In genomic region chr14:20886266-20886665, GRCm38 (mm10) we compare ENCODE assay signal across 9 mouse cellular contexts. TPM values are rescaled to one million over a fixed set of nuclear protein-coding genes. Genes with fewer than 3 reads are reported as not detected.
DNase-seq lines count a peak whose midpoint lies in the region; TF ChIP-seq lines count a peak whose summit lies in the region.
"Had no signal": no experiment of that assay in that cellular context is flagged by ENCODE, and none has a peak within 500 bp of the region (broad histone marks: within the 10 kb centered on the region; RNA-seq: fewer than 3 reads in every experiment).

No protein-coding gene starts in this region.

- no peak overlapping the region for H3K4me3 ChIP-seq in gastrocnemius, adult 2 months
- no peak overlapping the region for H3K4me3 ChIP-seq in heart, embryonic 10.5 days
- H3K4me3 ChIP-seq in lung, adult 2 months (replicated peaks; ENCODE audit: extremely low read depth, low read depth, low read length), result no peak overlapping the region
- H3K4me3 ChIP-seq: hindbrain, embryonic 15.5 days had no signal

- H3K27ac ChIP-seq in gastrocnemius, adult 2 months, result peak overlapping the region; percentile 72
- peak overlapping the region; percentile 77 for H3K27ac ChIP-seq in heart, embryonic 10.5 days
- H3K27ac ChIP-seq: hindbrain, embryonic 15.5 days had no signal

- no peak for TF ChIP-seq POLR2A in lung, adult 2 months (IDR thresholded peaks at IDR 0.05; ENCODE audit: borderline replicate concordance, extremely low read depth, low read depth, low read length)

- 38% methylated on average over 4 of the region's 4 CpGs for WGBS in heart, embryonic 10.5 days
- 46% methylated on average over 4 of the region's 4 CpGs for WGBS in lung, adult 2 months

- peak; percentile 72 for TF ChIP-seq CTCF in gastrocnemius, adult 2 months (IDR thresholded peaks at IDR 0.05)
- peak; percentile 25; the same call in 1 of the 2 replicates for TF ChIP-seq CTCF in lung, adult 2 months (IDR thresholded peaks at IDR 0.05; ENCODE audit: insufficient read depth, low read length)

- no peaks in the 10 kb centered on the region for H3K36me3 ChIP-seq in heart, embryonic 10.5 days
- H3K36me3 ChIP-seq: hindbrain, embryonic 15.5 days had no signal

- peak; percentile 61 for DNase-seq in gastrocnemius, adult 2 months
- no peak for DNase-seq in gastrocnemius, postnatal 25 days
- DNase-seq in urinary bladder, postnatal 14 days (ENCODE audit: low spot score), result peak; percentile 55
- DNase-seq in urinary bladder, postnatal 10 days (ENCODE audit: low spot score), result no peak
- DNase-seq in heart, embryonic 10.5 days (ENCODE audit: low spot score), result no peak
- DNase-seq in lung, adult 2 months, result no peak
- DNase-seq in spleen, postnatal 14 days (ENCODE audit: low spot score in 2 of 2), result peak; percentile 47 to 73
- DNase-seq in frontal cortex, postnatal 36 days (ENCODE audit: low spot score in 2 of 2), result no peak

- intact Hi-C loops in gastrocnemius, adult 2 months (cut with DNase I), result no loop called here

- H3K27me3 ChIP-seq in heart, embryonic 10.5 days (ENCODE audit: insufficient read depth, poor library complexity, severe bottlenecking), result no peaks in the 10 kb centered on the region
- H3K27me3 ChIP-seq: hindbrain, embryonic 15.5 days had no signal

- H3K4me1 ChIP-seq in heart, embryonic 10.5 days, result peaks cover 17% of the 10 kb centered on the region
- peaks cover 16% of the 10 kb centered on the region for H3K4me1 ChIP-seq in lung, adult 2 months (ENCODE audit: control insufficient read depth, insufficient read depth, low read length)
- H3K4me1 ChIP-seq: hindbrain, embryonic 15.5 days had no signal

- H3K9me3 ChIP-seq in heart, embryonic 10.5 days, result no peaks in the 10 kb centered on the region
- H3K9me3 ChIP-seq: hindbrain, embryonic 15.5 days had no signal

RNA-seq across cellular contexts. Expression of gene Vcl, which starts 42.9 kb away (rescaled TPM):
- 10 to 100 TPM; 60.0 to 79.2 TPM for total RNA-seq in gastrocnemius, adult 2 months (2021)
- 10 to 100 TPM; 78.4 to 94.0 TPM for total RNA-seq in gastrocnemius, postnatal 25 days (2021)
- polyA plus RNA-seq in heart, embryonic 10.5 days (2016; fragmentation: Nextera tagmentation; extraction: Ambion mirVana), result 68.9 and 94.1 TPM in 2 replicates
- 96.8 and 144 TPM in 2 replicates for polyA plus RNA-seq in lung, adult 2 months (2012; rRNA removed)

RNA-seq across cellular contexts. Expression of gene Plau, which starts 49.8 kb away (rescaled TPM):
- total RNA-seq in gastrocnemius, adult 2 months (2021), result 10 to 100 TPM; 17.2 to 28.5 TPM
- total RNA-seq in gastrocnemius, postnatal 25 days (2021), result 10 to 100 TPM; 19.1 to 19.6 TPM
- polyA plus RNA-seq in heart, embryonic 10.5 days (2016; fragmentation: Nextera tagmentation; extraction: Ambion mirVana), result 0.23 and 0.30 TPM in 2 replicates
- 2.2 and 6.1 TPM in 2 replicates for polyA plus RNA-seq in lung, adult 2 months (2012; rRNA removed)

Comparison
In these comparisons a context has a peak if more than half of its experiments do, and no peak if none do; other contexts are left out.
1. DNase-seq: peak in gastrocnemius, adult 2 months (single experiment), urinary bladder, postnatal 14 days (single experiment) and spleen, postnatal 14 days (2 of 2); none in gastrocnemius, postnatal 25 days (single experiment), urinary bladder, postnatal 10 days (single experiment), heart, embryonic 10.5 days (single experiment), lung, adult 2 months (single experiment) and frontal cortex, postnatal 36 days (0 of 2).